Mouse (Mus musculus) hindlimb bud, embryonic 11.5 days (tissue): ENCODE results near the gene Ap1b1.

Experiments
- DNase-seq: peaks from one replicate; pipeline ENCODE4 v3.0.0-alpha.2; 2012; ENCODE audit warnings: low read depth, low spot score; ENCODE audit errors: extremely low spot score

The Ap1b1 gene

DNA sequence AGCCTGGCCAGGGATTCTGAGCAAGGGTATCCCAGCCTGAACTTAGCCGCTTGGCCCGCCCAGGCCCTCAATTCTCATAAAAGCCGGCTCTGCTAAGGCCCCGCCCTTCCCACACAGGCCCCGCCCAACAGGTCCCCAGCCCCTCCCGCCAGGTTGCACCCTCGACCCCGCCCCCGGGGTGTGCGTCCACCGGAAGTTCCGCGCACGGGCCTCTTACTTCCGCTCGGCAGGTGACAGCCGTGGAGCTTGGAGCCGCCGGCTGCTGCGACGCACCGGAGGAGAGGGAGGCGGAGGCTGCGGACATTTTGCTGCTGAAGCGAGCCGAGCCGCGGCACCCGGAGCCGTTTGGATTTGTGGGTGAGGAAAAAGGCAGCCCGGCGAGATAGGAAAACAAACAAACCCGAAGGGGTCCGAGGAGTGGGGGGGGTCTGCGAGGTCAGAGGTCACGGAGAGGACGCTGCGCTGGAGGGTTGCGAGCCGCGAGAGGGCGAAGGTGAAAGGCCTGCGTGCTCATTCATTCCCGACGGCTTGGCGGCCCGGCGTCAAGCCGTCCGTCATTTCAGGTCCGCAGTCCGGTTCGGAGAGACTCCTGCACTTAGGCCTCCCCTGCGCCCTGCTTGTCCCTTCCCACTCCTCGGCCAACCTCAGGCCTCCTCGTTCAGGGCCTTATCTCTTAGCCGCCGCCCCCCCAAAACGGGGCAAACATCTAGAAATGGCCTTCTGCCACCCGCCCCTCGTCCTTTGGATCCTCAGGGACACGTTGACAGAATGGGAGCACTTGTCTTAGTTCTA lies at the start of gene Ap1b1:
TSS of gene Ap1b1 (plus strand) at position 130 of the 792 bp plus-strand sequence.
- no peak for DNase-seq

DNA sequence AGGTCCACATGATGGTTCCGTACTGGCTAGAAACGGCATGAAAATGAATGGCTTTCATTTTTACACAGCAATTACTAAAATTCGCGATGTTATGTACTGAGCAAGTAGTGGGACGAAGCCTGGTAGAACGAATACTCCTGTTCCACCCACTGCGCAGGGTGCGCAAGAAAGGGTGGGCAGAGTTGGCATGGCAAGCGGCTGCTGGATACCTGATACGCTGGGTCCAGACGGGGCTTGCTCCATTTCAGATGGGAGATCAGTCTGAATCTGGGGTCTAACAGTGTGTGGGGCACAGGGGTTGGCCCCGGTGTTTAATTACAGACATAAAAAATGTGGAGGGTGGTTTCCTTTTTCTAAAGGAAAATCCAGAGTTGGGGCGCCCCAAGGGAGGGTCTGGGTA lies 40.1 kb upstream of the Ap1b1 start:
- no peak for DNase-seq

DNA sequence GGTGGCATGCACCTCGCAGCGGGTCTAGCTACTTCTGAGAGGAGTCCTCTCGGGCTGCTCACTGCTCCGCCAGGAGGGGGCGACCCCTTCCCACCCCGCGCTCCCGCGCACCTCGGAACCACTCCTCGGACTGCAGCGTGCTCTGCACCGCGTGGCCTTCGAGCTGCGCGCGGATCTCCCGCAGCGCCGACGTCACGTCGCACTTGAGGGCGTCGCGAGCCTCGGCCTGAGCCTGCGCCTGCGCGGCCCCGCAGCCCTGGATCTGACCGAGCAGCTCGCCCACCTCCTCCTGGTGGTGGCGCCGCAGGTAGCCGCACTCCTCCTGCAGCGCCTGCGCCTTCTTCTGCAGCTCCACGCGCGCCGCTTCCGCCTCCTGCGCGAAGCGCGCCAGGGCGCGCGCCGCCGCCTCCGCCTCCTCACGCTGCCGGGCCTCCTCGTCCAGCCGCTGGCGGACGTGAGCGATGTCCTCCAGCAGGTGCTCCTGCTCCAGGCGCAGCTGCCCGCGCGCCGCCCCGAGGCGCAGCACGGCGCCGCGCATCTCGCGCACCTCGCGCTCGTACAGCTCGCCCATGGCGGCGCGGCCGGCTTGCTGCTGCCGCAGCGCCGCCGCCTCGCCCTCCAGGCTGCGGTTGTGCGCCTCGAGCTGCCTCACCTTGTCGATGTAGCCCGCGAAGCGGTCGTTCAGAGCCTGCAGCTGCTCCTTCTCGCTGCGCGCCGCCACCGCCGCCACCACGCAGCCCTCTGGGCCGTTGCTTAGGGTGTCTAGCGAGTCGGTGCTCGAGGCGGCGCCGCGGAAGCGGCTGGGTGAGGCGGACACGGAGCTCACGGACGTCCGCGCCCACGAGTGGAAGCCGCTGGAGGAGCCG lies 39.4 kb upstream of the Ap1b1 start:
- no peak for DNase-seq

DNA sequence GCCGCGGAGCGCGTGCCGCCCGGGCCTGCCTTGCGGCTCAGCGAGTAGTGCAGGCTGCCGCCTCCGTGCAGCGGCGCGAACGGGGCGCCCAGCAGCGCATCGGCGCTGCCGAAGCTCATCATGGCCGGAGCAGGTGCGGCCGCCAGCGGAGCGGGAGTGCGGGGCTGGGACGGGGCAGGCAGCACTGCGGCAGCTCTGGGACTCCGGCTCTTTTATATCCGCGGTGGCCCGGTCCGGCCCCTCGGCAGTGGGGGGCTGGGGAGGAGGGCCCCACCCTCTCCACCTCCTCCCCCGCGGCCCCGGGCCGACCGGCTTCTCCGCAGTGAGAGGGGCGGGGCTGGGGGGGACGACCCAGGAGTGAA lies 38.8 kb upstream of the Ap1b1 start, which contains the start of gene Nefh:
TSS of gene Nefh (minus strand) at position 252 of the 362 bp plus-strand sequence.
- DNase-seq: no peak

DNA sequence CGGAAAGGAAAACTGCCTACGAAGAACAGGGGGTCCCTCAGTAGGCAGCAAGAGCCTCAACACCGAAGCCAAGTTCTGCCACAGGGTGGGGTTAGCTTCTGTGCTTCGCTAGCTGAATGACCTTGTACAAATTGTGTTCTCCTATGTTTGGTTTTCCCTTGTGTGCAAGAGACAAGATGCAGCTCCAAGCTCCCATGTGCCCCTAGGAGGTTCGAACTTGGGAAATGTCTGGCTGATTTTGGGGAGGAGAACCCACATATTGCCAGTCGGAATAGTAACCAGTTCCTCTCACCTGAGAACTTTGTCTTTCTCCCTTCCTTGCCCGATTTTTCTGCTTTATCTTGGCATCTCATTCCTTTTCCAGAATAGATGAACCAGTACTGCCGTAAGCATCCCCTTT lies 37.8 kb upstream of the Ap1b1 start:
- DNase-seq: no peak

DNA sequence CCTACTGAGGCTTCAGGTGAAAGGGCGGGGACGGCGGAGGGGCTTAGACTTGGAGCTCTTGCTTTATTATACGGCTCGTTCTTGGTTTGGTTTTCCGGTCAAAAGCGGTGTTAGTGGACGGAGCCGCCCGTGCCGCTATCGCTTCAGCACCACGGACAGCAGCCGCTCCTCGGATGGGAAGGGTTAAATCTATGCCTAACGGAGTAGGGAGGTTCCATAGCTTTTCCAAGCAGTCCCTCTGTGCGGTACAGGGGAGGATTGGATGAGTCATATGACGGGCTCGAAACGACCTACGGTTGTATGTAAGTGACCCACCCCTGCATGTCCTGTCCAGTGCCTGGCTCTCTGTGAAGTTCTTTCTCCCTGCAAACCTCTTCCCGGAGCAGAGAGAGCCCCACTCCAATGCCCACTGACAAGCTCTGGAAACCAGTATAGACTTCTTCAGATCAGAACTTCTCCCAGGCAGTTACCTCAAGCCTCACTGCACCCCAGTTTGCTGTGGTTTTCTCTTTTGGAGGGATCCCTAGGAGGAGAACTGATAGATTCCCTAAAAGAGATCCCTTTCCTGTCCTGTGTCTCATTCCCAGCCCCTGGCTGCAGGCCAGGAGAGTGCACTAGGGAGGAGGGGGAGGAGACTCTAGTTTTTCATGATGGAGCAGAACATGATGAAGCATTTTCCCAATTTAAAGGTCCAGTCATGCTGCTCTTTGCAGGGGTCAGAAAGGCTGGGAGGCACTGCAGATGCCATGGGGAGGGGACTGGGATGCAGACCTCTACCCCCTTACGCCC lies 37.2 kb upstream of the Ap1b1 start:
- DNase-seq: peak; percentile 49

DNA sequence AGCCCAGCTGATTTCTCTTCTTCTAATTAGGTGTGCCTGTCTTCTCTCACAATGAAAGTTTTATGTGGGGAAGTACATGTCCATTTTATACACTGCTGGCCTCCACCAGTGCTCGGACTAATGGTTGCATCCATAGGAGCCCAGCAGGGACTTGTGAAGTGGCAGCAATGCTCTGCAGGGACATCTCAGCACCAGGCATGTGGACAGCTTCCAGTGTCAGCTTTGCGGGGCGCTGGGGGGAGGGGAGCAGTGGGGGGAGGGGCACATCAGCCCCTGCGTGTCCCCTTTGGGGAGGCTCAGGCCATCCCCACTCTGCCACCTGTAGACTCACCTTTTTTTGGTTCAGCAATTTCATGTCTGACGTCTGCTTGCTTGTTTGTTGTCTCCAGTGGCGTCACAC lies 33.2 kb upstream of the Ap1b1 start:
- no peak for DNase-seq

DNA sequence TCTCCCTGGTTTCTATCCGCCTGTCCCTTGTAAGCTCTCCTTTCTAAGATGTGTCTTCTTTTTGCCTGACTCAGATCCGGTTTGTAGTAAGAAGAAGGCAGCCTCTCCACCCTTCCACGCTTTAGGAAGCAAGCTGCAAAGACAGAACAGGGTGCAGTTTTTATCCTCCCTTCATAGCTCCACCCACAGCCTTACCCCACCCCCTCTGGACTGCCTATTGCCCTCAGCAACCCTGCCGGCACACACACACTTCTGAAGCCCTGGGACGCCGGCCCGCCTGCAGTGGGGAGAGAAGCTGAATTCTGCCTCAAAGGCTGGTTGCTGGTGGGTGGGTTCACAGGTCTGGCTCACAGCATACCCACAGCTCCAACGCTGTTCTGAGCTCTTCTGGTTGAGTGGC lies 32.7 kb upstream of the Ap1b1 start:
- DNase-seq: no peak

DNA sequence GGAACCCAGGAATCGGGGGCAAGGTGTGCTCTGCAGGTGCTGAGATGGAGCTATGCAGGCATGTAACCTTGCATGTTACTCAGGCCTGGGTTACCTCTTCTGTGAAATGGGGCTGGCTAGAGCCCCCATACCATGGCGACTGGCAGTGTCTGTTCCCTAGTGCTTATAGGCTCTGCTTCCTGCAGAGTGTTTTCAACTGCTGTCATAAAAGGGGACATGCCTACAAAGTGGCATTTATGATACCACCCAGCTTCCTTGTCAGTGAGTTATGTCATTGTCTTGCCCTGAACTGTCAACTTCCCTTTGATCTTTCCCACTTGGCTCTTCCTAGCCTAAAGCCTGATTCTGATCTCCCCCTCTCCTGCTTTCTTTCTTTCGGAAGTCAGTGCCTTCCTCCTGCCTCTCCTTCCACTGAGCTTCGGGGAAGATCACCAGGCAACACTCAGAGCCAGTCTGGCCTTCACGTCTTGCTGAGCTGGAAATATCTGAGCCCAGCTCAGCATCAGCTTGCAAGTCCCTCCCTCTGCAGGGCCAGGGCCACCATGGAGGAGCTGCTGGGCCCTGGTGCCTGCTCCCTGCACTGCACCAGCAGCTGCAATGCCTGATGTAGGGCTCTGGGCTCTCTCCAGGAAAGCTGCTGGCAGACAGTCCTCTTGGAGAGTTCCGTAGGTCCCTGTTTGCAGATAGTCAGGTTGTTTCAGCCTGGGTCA lies 23.4 kb upstream of the Ap1b1 start:
- DNase-seq: no peak

DNA sequence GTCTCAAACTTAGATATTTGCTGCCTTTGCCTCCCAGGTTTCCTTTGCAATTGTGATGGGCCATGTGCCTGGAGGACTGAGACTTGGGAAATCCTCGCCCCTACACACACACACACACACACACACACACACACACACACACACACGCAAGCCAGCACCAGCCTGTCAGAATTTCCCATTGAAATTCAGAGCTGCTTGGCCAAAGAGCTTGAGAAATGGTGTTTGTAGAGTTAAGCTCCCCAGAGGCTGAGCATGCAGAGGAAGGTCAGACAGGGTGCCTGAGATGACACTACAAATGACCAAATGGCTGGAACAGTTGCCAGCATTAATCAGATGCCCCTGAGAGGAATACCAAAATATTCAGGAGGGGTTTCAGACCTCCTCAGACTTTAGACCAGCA lies 20.3 kb upstream of the Ap1b1 start:
- no peak for DNase-seq

DNA sequence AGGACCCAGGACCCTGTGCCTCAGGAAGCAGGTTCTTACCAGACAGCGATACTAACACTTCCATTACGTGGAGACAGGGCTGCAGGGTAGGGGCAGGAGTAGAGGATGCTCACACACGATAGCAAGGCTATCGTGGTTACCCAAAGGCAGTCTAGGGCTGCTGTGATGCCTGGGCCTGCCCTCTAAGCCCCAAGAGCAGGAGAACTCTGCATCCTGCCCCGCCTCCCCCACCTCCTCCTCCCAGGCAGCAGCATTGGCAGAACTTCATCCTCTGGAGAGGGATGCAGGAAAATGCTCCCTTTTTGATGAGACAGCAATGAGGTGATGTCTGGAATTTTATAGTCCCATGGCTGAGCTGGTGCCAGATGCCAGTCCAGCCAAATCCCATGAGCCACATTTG lies 19.7 kb upstream of the Ap1b1 start:
- DNase-seq: no peak

DNA sequence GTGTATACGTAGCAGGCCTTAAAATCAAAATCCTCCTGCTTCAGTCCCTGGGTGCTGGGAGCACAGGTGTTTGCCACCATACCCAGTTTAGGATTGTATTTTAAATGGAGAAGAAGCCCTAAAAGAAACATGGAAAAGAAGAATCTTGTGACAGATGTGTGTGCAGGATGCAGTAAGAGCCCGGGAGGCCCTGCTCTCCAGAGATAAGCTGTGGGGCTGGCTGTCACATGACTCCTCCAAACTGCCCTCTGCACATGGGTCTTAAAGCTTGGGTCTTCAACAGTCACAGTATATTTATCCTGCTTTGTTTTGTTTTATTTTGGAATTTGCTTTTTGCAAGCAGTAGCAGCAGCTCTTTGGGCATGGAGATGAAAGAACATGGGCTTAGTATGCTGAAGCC lies 19.1 kb upstream of the Ap1b1 start:
- no peak for DNase-seq

DNA sequence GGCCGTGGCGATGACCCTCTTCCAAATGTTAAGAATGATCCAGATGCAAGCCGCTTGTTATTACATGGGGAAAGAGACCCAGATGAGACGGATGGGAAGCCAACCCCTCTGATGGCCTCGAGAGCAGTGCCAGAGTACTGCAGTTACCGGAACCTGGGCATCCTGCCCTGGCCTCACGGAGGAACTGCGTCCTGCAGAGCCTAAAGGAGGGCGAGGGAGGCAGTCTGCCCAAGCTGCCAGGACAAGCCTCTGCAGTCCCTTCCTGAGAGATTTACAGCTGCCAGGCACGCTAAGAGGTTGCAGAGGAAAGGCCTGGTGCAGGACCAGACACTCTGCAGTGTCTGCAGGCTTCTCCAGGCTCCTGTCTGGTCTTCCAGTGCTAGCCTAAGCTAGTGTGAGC lies 18.2 kb upstream of the Ap1b1 start:
- no peak for DNase-seq

DNA sequence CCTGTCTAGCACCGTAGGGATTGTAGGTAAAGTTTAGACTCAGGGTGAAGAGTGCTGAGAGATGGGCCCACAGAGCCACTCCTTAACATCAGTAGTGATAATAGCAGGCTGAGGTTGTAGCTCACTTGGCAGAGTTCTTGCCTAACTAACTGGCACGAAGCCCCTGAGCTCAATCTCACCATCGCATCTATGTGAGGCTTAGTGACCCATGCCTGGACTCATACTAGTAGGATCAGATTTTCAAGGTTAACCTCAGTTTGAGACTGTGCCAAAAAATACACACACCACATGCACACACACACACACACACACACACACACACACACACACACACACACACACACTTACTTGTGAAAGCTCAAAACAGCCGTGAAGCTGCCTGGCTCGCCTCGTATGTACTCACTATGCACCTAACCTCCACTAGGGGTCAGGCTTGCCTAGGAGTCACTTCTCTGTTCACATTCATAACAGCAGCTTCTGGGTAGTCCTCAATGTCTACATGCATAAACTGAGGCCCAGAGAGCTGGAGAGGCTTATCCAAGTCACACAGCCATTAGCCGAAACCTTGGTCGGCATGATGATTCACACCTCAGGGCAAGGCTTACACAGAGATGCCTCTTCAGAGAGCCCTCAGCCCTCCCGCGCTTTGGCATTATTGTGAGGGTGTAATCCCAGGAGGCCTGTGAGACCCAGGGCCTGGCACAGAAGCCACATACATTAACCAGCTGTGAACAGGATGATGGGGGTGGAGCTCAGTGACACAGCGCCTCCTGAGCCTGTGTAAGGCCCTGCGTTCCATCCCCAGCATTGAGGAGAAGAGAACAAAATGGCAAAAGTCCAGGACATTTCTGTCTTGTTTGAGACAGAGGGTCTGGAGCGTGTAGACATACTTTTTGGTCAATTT lies 13.4 kb upstream of the Ap1b1 start:
- peak; percentile 33 for DNase-seq

DNA sequence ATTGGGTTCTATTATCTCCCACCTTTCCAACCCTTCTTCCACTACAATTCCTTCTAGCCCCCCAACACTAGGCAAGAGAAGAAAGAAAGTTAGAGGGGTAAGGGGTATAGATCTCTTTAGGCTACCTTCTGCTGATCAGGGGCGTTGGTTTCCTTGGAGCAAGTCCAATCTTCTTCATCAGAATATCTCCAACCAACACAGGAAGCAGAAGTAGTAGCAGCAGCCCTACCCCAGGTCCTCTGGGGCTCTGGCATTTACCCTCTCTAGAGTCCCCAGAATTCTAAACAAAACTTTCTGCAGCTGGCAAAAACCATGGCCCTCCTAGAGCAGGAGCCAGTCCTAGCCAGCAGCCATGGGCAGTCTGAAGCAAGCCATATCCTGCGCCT lies 12.8 kb upstream of the Ap1b1 start:
- DNase-seq: no peak

DNA sequence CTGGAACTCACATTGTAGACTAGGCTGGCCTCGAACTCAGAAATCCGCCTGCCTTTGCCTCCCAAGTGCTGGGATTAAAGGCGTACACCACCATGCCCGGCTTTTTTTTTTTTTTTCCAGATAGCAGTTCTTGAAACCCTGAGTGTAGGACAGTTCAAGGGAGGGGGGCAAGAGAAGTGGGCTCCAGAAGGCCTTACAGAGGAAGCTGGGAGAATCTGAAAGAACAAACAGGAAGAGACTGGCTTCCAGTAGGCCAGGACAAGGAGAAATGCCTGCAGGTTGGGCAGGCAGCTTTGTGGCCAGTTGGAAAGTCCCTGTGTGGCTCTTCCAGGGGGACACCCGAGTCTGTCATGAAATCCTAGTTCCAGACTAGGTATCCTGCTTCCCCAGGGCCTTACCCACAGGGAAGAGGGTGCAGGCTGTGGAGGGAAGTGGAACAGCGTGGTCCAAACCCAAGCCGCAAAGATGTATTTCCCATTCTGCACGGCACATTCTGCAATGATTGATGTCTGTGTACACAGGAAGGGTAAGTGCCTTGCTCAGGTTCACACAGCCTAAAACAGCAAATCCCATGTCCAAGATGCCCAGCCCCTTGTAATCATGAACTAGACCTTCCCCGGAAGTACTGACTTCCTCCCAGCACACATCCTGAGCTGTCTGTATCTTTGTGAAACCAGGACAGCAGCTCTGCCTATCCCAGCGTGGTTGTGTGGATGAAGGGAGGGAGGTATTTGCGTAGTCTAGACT lies 12.1 kb upstream of the Ap1b1 start:
- DNase-seq: no peak

DNA sequence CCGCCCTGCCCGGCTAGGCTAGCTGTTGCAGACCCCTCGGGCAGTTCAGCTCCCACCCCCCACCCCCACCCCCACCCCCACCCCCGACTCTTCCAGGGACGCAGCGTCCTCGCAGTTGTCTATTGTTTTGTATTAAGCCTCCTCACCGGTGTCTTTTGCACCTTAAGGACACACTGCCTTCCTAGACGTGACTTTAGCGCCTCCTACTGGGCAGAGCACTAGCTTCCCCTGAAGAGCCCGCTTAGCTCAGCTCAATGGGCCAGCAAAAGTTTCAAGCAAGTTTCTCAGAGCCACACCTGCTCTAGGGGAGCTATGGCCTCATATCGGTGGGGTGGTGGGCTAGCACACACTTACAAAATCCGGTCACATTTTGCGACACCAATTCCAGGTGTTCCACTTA lies 11.0 kb upstream of the Ap1b1 start:
- no peak for DNase-seq

DNA sequence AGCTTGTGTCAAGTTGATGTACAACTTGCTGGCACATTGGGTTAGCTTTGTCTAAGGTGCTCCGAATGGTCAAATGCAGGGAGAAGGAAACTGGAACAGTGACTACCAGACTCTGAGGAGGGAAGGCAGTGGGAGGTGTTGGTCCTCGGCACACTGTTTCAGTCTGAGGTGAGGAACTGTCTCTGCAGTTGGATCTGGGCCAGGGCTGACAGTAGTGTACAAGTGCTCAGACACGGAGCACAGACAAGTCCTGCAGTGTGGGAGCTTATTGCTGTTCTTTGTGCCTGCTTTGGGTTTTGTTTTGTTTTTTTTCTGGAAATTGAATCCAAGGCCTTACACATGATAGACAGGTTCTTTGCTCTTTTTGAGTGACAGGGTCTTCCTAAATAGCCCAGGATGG lies 3.6 kb upstream of the Ap1b1 start:
- no peak for DNase-seq

DNA sequence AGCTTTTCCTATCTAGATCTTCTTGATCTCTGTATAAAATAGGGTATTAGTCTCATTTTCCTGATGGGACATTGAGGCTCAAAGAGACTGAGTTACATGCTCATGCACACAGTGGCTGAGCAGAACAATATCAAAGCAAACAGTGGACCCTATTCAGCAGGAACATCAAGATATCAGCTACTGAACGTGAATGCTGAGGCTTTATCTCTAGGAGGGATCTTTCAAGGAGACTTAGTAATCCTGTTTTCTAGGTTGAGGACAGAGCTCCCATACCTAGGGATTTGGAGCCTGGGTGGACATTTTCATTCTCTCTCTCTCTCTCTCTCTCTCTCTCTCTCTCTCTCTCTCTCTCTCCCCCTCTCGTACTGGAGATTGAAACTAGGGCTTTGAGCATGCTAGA lies 3.1 kb upstream of the Ap1b1 start:
- no peak for DNase-seq
